Mouse (Mus musculus) spleen, adult 2 months (tissue): ENCODE data around the gene Rbm3. TPM values are rescaled to one million over a fixed set of nuclear protein-coding genes. Genes with fewer than 3 reads are reported as not detected.

Experiments
- DNase-seq, 2 experiments: peaks; one replicate each; pipeline versions ENCODE4 v3.0.0 to v3.0.0-alpha.2; 2012 to 2021; ENCODE audit warnings: low spot score in 2 of 2, low read depth in 1 of 2
- H3K27ac ChIP-seq: fragments of 200-500 bp; 2 replicates; pipeline ENCODE4 v1.5.1; 2012; ENCODE audit warnings: low read length, inconsistent platforms; ENCODE audit not compliant: insufficient read depth
- H3K27me3 ChIP-seq: fragments of 200-500 bp; 2 replicates; pipeline ENCODE4 v1.6.1; 2012; ENCODE audit warnings: mild to moderate bottlenecking, moderate library complexity, low read length, inconsistent platforms; ENCODE audit not compliant: control insufficient read depth, insufficient read depth
- H3K36me3 ChIP-seq: fragments of 200-500 bp; 2 replicates; pipeline ENCODE4 v1.6.1; 2012; ENCODE audit warnings: mild to moderate bottlenecking, low read length, inconsistent platforms; ENCODE audit not compliant: control insufficient read depth, insufficient read depth
- H3K4me1 ChIP-seq: fragments of 200-500 bp; 2 replicates; pipeline ENCODE4 v1.6.1; 2011; ENCODE audit warnings: inconsistent platforms; ENCODE audit not compliant: control insufficient read depth, insufficient read depth, insufficient read length
- H3K4me3 ChIP-seq: fragments of 200-500 bp; 2 replicates; pipeline ENCODE4 v1.5.1; 2011; ENCODE audit warnings: mild to moderate bottlenecking, inconsistent platforms; ENCODE audit not compliant: insufficient read depth, insufficient read length; ENCODE audit errors: extremely low read depth
- CTCF ChIP-seq: fragments of 200-500 bp; IDR thresholded peaks from 2 replicates; pipeline ENCODE4 v1.5.1; 2011; ENCODE audit warnings: mild to moderate bottlenecking, inconsistent platforms; ENCODE audit not compliant: insufficient read depth, insufficient read length, insufficient replicate concordance; ENCODE audit errors: extremely low read depth
- POLR2A ChIP-seq: fragments of 200-500 bp; IDR thresholded peaks from 2 replicates; pipeline ENCODE4 v1.6.1; 2011; ENCODE audit warnings: low read depth, low read length, inconsistent platforms
- WGBS: fragments of 180-500 bp; shearing (Covaris S2); methylation state at CpG from one replicate; pipeline ENCODE4 v1.1.7; 2018; 5-methylcytosine and 5-hydroxymethylcytosine counted together
- polyA plus RNA-seq: library from polyadenylated mRNA; depleted of rRNA; stranded (reverse); fragments of >200 nt; gene quantifications from 2 replicates; pipeline ENCODE4 v1.2.3, GENCODE M21; 2012; rRNA removed

Gene Rbm3
- polyA plus RNA-seq = 89.2 and 95.6 TPM in 2 replicates

GRCm38 (mm10) chrX:8145153-8145991 is at the start of gene Rbm3:
TSS of gene Rbm3 (minus strand) at chrX:8145880.
- Histone ChIP-seq H3K4me3 (peak within 1 kb of the TSS; percentile 88), H3K27me3 (no peaks in the 10 kb centered on the region), H3K27ac (peak within 1 kb of the TSS; percentile 99), H3K4me1 (peaks cover 2% of the 10 kb centered on the region; the same call in 1 of the 2 replicates), H3K36me3 (peaks cover 14% of the 10 kb centered on the region)
- DNase-seq = peak; percentile 82 to 84
- TF ChIP-seq CTCF (no peak), POLR2A (peak; percentile 25)
- WGBS = 35% methylated on average over 65 of the region's 65 CpGs

- 32% methylated on average over 10 of the region's 10 CpGs for WGBS
- TF ChIP-seq POLR2A = no peak
- TF ChIP-seq CTCF = no peak
- H3K27me3 ChIP-seq = no peaks in the 10 kb centered on the region
- H3K36me3 ChIP-seq = 0 out of 2 replicates have a peak, but pooled peaks cover 1% of the 10 kb centered on the region
- DNase-seq = peak in 1 of 2 experiments; percentile 3
- H3K27ac ChIP-seq = peak within 1 kb of the TSS; percentile 69
- peak within 1 kb of the TSS; percentile 85 for H3K4me3 ChIP-seq
- no peaks in the 10 kb centered on the region; the same call in 1 of the 2 replicates for H3K4me1 ChIP-seq
Measured at GRCm38 (mm10) chrX:8193419-8193723, 47.7 kb upstream of the Rbm3 start, which contains the start of gene Ebp. TSS of gene Ebp (minus strand) at chrX:8193512.

- H3K27ac ChIP-seq = peak overlapping the region; percentile 69
- H3K4me3 ChIP-seq = peak overlapping the region; percentile 85
- no peaks in the 10 kb centered on the region; the same call in 1 of the 2 replicates for H3K4me1 ChIP-seq
- H3K27me3 ChIP-seq = no peaks in the 10 kb centered on the region
- TF ChIP-seq POLR2A (peak; percentile 23; the same call in 1 of the 2 replicates), CTCF (no peak)
- WGBS = 22% methylated on average over 38 of the region's 38 CpGs
- 0 out of 2 replicates have a peak, but pooled peaks cover 1% of the 10 kb centered on the region for H3K36me3 ChIP-seq
- peak; percentile 42 to 71 for DNase-seq
Measured at GRCm38 (mm10) chrX:8192640-8193418, 47.1 kb upstream of the Rbm3 start.

GRCm38 (mm10) chrX:8192126-8192639 is 46.5 kb upstream of the Rbm3 start:
- Histone ChIP-seq H3K36me3 (0 out of 2 replicates have a peak, but pooled peaks cover 1% of the 10 kb centered on the region), H3K4me1 (no peaks in the 10 kb centered on the region; the same call in 1 of the 2 replicates), H3K4me3 (peak overlapping the region; percentile 85), H3K27me3 (no peaks in the 10 kb centered on the region), H3K27ac (peak overlapping the region; percentile 56; the same call in 1 of the 2 replicates)
- TF ChIP-seq POLR2A (no peak), CTCF (no peak)
- no peak for DNase-seq
- WGBS = 21% methylated on average over 13 of the region's 13 CpGs

- DNase-seq = no peak
Measured at GRCm38 (mm10) chrX:8182871-8183540, 37.3 kb upstream of the Rbm3 start.

GRCm38 (mm10) chrX:8179646-8180045 is 34.0 kb upstream of the Rbm3 start:
- H3K4me1 ChIP-seq = 0 out of 2 replicates have a peak, but pooled peaks cover 2% of the 10 kb centered on the region
- no peak overlapping the region for H3K4me3 ChIP-seq
- H3K36me3 ChIP-seq = no peaks in the 10 kb centered on the region
- H3K27me3 ChIP-seq = no peaks in the 10 kb centered on the region
- 81% methylated on average over 5 of the region's 5 CpGs for WGBS
- H3K27ac ChIP-seq = no peak overlapping the region
- TF ChIP-seq CTCF = no peak
- no peak for TF ChIP-seq POLR2A
- no peak for DNase-seq

More at GRCm38 (mm10) chrX:8182871-8183540, 37.3 kb upstream of the Rbm3 start:
- Histone ChIP-seq H3K27ac (no peak overlapping the region), H3K4me1 (no peaks in the 10 kb centered on the region), H3K27me3 (no peaks in the 10 kb centered on the region), H3K36me3 (0 out of 2 replicates have a peak, but pooled peaks cover 1% of the 10 kb centered on the region), H3K4me3 (no peak overlapping the region)
- WGBS = 39% methylated on average over 7 of the region's 7 CpGs
- TF ChIP-seq POLR2A (no peak), CTCF (no peak)
